Mouse (Mus musculus): ENCODE data around the gene Sirt7. TPM values are rescaled to one million over a fixed set of nuclear protein-coding genes. Genes with fewer than 3 reads are reported as not detected.
A peak's percentile ranks its signal among the peaks of the same experiment; 100 is the strongest.

Gene Sirt7
- total and polyA plus RNA-seq, 3 experiments: 74.4 to 91.3 (median 75.2) TPM

DNA sequence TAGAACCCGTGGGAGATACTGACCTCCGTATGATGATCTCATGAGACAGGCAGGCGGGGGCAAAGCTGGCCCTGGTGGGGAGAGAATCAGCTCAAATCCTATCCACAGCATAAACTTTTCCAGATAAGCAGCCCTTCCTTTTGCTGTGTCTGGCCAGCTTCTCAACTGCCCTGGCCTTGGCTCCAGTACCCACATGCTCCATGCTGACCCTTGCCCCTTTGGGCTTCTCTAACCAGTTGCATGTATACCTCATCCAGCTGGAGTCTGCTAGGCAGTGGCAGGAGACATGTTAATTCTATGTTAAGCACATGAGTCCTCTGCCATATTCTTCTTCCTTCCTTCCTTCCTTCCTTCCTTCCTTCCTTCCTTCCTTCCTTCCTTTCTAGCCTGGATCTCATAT, 29.7 kb upstream of the Sirt7 start:
- Histone ChIP-seq H3K9me3 (replicated peaks; ENCODE audit: low read length) (peaks cover under 1% of the 10 kb centered on the region), H3K4me1 (ENCODE audit: control insufficient read depth in 1 of 2, insufficient read depth in 2 of 2) (peaks cover 0 to 14% of the 10 kb centered on the region in 2 experiments; a peak in 3 of 4 replicates), H3K9ac (ENCODE audit: insufficient read depth, low read depth) (no peak overlapping the region), H3K79me2 (replicated peaks; ENCODE audit: control insufficient read depth, extremely low read depth, insufficient read depth, poor library complexity, severe bottlenecking) (no peaks in the 10 kb centered on the region), H3K36me3 (replicated peaks in 1 of 2; ENCODE audit: control insufficient read depth in 1 of 2, insufficient read depth in 1 of 2, low read length in 1 of 2) (no peaks in the 10 kb centered on the region), H3K27ac (ENCODE audit: insufficient read depth, low read depth) (no peak overlapping the region), H3K4me2 (ENCODE audit: insufficient read depth, low read depth, poor library complexity, severe bottlenecking) (no peak overlapping the region), H3K4me3 (replicated peaks in 1 of 3; ENCODE audit: low read depth in 2 of 3, low read length in 2 of 3, poor library complexity in 1 of 3) (no peak overlapping the region), H3K27me3 (replicated peaks) (peaks cover 53% of the 10 kb centered on the region)
- dilution Hi-C loops (cut with MboI; ENCODE audit: extremely low pct_ligation_motif_present, extremely low pct_unique_long_range_greater_than_20kb, low sequenced_read_pairs): no loop called here
- in situ Hi-C loops (cut with MboI; ENCODE audit: low pct_ligation_motif_present, low pct_unique_long_range_greater_than_20kb, low sequenced_read_pairs): no loop called here
- no peak for DNase-seq (ENCODE audit: extremely low read depth)
- TF ChIP-seq POLR2AphosphoS2 (IDR thresholded peaks at IDR 0.05; ENCODE audit: low read depth, low read length) (no peak), JUND (conservative IDR thresholded peaks at IDR 0.05; ENCODE audit: low read depth, low read length) (no peak), ETS1 (conservative IDR thresholded peaks at IDR 0.05; ENCODE audit: low read depth, low read length) (no peak), SIN3A (IDR thresholded peaks at IDR 0.05; ENCODE audit: low read length) (no peak), MAZ (IDR thresholded peaks at IDR 0.05; ENCODE audit: low read depth, low read length) (no peak), SMC3 (IDR thresholded peaks at IDR 0.05; ENCODE audit: low read depth, low read length) (no peak), ELF1 (IDR thresholded peaks at IDR 0.05; ENCODE audit: low read depth, low read length) (no peak), CHD2 (IDR thresholded peaks at IDR 0.05; ENCODE audit: low read length) (no peak), ZKSCAN1 (IDR thresholded peaks at IDR 0.05; ENCODE audit: borderline replicate concordance, low read depth, low read length) (no peak)

DNA sequence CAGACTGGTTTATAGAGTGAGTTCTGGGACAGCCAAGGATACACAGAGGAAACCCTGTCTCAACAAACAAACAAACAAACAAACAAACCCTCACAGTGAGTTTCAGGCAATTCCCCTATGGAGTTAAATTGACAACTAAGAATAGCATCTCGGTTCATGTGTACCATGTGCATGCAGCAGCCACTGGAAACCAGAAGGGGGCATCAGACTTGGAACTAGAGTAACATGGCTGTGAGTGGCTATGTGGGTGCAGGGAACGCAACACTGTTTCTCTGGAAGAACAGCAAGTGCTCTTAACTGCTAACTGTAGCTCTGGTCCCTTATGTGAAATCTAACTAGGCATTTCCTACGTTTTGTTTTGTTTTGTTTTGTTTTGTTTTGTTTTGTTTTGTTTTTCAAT, 26.8 kb upstream of the Sirt7 start:
- H3K36me3 ChIP-seq (replicated peaks in 1 of 2; ENCODE audit: control insufficient read depth in 1 of 2, insufficient read depth in 1 of 2, low read length in 1 of 2): no peaks in the 10 kb centered on the region
- H3K4me2 ChIP-seq (ENCODE audit: insufficient read depth, low read depth, poor library complexity, severe bottlenecking): no peak overlapping the region
- H3K9ac ChIP-seq (ENCODE audit: insufficient read depth, low read depth): no peak overlapping the region
- no peak overlapping the region for H3K27ac ChIP-seq (ENCODE audit: insufficient read depth, low read depth)
- H3K27me3 ChIP-seq (replicated peaks): peaks cover 28% of the 10 kb centered on the region
- in situ Hi-C loops (cut with MboI; ENCODE audit: low pct_ligation_motif_present, low pct_unique_long_range_greater_than_20kb, low sequenced_read_pairs) (no loop called here), dilution Hi-C loops (cut with MboI; ENCODE audit: extremely low pct_ligation_motif_present, extremely low pct_unique_long_range_greater_than_20kb, low sequenced_read_pairs) (no loop called here)
- no peaks in the 10 kb centered on the region for H3K9me3 ChIP-seq (replicated peaks; ENCODE audit: low read length)
- H3K4me3 ChIP-seq (replicated peaks in 1 of 3; ENCODE audit: low read depth in 2 of 3, low read length in 2 of 3, poor library complexity in 1 of 3): no peak overlapping the region
- peaks cover 11 to 22% of the 10 kb centered on the region in 2 experiments for H3K4me1 ChIP-seq (ENCODE audit: control insufficient read depth in 1 of 2, insufficient read depth in 2 of 2)
- no peaks in the 10 kb centered on the region for H3K79me2 ChIP-seq (replicated peaks; ENCODE audit: control insufficient read depth, extremely low read depth, insufficient read depth, poor library complexity, severe bottlenecking)
- DNase-seq (ENCODE audit: extremely low read depth): no peak
- TF ChIP-seq SMC3 (IDR thresholded peaks at IDR 0.05; ENCODE audit: low read depth, low read length) (peak; percentile 49), TBP (conservative IDR thresholded peaks at IDR 0.05; ENCODE audit: low read depth, low read length) (no peak), ETS1 (conservative IDR thresholded peaks at IDR 0.05; ENCODE audit: low read depth, low read length) (no peak), MYC (IDR thresholded peaks at IDR 0.05; ENCODE audit: low read depth, low read length) (0 out of 2 replicates have a peak, but pooled peaks have one; percentile 22), CTCF (conservative IDR thresholded peaks at IDR 0.05 in 1 of 2, IDR thresholded peaks at IDR 0.05 in 1 of 2; ENCODE audit: low read depth in 2 of 2, low read length in 2 of 2) (peak; percentile 31 to 63; a peak in 3 of 4 replicates), EP300 (IDR thresholded peaks at IDR 0.05; ENCODE audit: low read length) (no peak), MXI1 (IDR thresholded peaks at IDR 0.05; ENCODE audit: low read depth, low read length) (no peak)

DNA sequence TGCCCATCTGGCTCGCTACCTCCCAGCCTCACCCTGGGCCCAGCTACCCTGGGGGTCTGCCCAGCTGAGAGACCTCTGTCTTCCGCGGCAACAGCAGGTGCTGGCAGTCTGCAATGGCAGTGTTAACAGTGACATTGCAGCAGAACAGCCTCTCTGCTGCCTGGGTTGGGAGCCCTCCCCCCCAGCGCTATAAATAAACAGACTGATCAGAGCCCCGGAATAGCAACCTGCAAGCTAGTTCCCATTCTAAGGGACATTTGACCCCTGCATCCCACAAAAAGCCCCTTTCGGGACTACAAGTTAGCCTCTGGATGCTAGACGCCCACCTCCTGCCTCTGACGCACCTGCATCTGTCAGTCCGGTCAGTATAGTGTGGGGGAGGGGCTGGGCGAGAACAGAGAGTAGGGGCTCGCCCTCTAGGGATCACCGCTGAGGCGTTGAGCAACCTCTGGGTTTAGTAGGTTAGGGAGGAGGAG, 23.0 kb upstream of the Sirt7 start, which contains the start of gene Myadml2:
TSS of gene Myadml2 (minus strand) at position 158 of the 476 bp plus-strand sequence.
- in situ Hi-C loops (cut with MboI; ENCODE audit: low pct_ligation_motif_present, low pct_unique_long_range_greater_than_20kb, low sequenced_read_pairs): no loop called here
- no peaks in the 10 kb centered on the region for H3K36me3 ChIP-seq (replicated peaks in 1 of 2; ENCODE audit: control insufficient read depth in 1 of 2, insufficient read depth in 1 of 2, low read length in 1 of 2)
- H3K4me2 ChIP-seq (ENCODE audit: insufficient read depth, low read depth, poor library complexity, severe bottlenecking): peak within 1 kb of the TSS; percentile 74
- peaks cover 12 to 31% of the 10 kb centered on the region in 2 experiments for H3K4me1 ChIP-seq (ENCODE audit: control insufficient read depth in 1 of 2, insufficient read depth in 2 of 2)
- H3K4me3 ChIP-seq (replicated peaks in 1 of 3; ENCODE audit: low read depth in 2 of 3, low read length in 2 of 3, poor library complexity in 1 of 3): peak within 1 kb of the TSS; percentile 35 to 46 (median 40)
- peak within 1 kb of the TSS; percentile 18; the same call in 1 of the 2 replicates for H3K27ac ChIP-seq (ENCODE audit: insufficient read depth, low read depth)
- dilution Hi-C loops (cut with MboI; ENCODE audit: extremely low pct_ligation_motif_present, extremely low pct_unique_long_range_greater_than_20kb, low sequenced_read_pairs): no loop called here
- H3K9me3 ChIP-seq (replicated peaks; ENCODE audit: low read length): no peaks in the 10 kb centered on the region
- H3K79me2 ChIP-seq (replicated peaks; ENCODE audit: control insufficient read depth, extremely low read depth, insufficient read depth, poor library complexity, severe bottlenecking): no peaks in the 10 kb centered on the region
- no peak within 1 kb of the TSS for H3K9ac ChIP-seq (ENCODE audit: insufficient read depth, low read depth)
- peaks cover 3% of the 10 kb centered on the region for H3K27me3 ChIP-seq (replicated peaks)
- peak; percentile 85 for DNase-seq (ENCODE audit: extremely low read depth)
- TF ChIP-seq KAT2A (IDR thresholded peaks at IDR 0.05; ENCODE audit: insufficient replicate concordance, low read length): no peak
- TF ChIP-seq UBTF (IDR thresholded peaks at IDR 0.05; ENCODE audit: low read depth, low read length): no peak
- no peak for TF ChIP-seq USF2 (conservative IDR thresholded peaks at IDR 0.05; ENCODE audit: low read depth, low read length)
- TF ChIP-seq CHD2 (IDR thresholded peaks at IDR 0.05; ENCODE audit: low read length): peak; percentile 93
- TF ChIP-seq ZKSCAN1 (IDR thresholded peaks at IDR 0.05; ENCODE audit: borderline replicate concordance, low read depth, low read length): no peak
- TF ChIP-seq ZMIZ1 (IDR thresholded peaks at IDR 0.05; ENCODE audit: low read depth, low read length): no peak
- TF ChIP-seq MEF2A (IDR thresholded peaks at IDR 0.05; ENCODE audit: borderline replicate concordance, low read depth, low read length): peak; percentile 95
- TF ChIP-seq ETS1 (conservative IDR thresholded peaks at IDR 0.05; ENCODE audit: low read depth, low read length): peak; percentile 61; the same call in 1 of the 2 replicates
- TF ChIP-seq SMC3 (IDR thresholded peaks at IDR 0.05; ENCODE audit: low read depth, low read length): no peak
- TF ChIP-seq ZC3H11A (IDR thresholded peaks at IDR 0.05; ENCODE audit: low read depth, low read length): no peak
- TF ChIP-seq POLR2AphosphoS2 (IDR thresholded peaks at IDR 0.05; ENCODE audit: low read depth, low read length): no peak
- TF ChIP-seq BHLHE40 (IDR thresholded peaks at IDR 0.05; ENCODE audit: low read depth, low read length): peak; percentile 45; the same call in 1 of the 2 replicates
- TF ChIP-seq MAFK (IDR thresholded peaks at IDR 0.05; ENCODE audit: insufficient replicate concordance, low read length): no peak
- TF ChIP-seq USF1 (IDR thresholded peaks at IDR 0.05; ENCODE audit: low read depth, low read length): no peak
- no peak for TF ChIP-seq NRF1 (IDR thresholded peaks at IDR 0.05; ENCODE audit: low read depth, low read length)
- TF ChIP-seq MXI1 (IDR thresholded peaks at IDR 0.05; ENCODE audit: low read depth, low read length): peak; percentile 48; the same call in 1 of the 2 replicates
- no peak for TF ChIP-seq POLR2A (IDR thresholded peaks at IDR 0.05; ENCODE audit: low read depth, low read length)

All from CH12.LX (cell line).